Mouse (Mus musculus): Measurements from ENCODE around the gene Iqschfp. TPM values are rescaled to one million over a fixed set of nuclear protein-coding genes. Genes with fewer than 3 reads are reported as not detected.

Iqschfp gene
- total RNA-seq, 2 experiments from 2014 or later: 18.6 to 20.3 TPM

- DNase-seq (ENCODE audit: low spot score in 2 of 2): no peak
Observed at GRCm38 (mm10) chr3:68619097-68619496, 727.1 kb downstream of the Iqschfp start.

- no peak for DNase-seq (ENCODE audit: low spot score in 2 of 2)
Observed at GRCm38 (mm10) chr3:68621971-68622370, 729.9 kb downstream of the Iqschfp start.

- no peak for DNase-seq (ENCODE audit: low spot score in 2 of 2)
Observed at GRCm38 (mm10) chr3:68623036-68623435, 731.0 kb downstream of the Iqschfp start.

- DNase-seq (ENCODE audit: low spot score in 2 of 2): no peak
Observed at GRCm38 (mm10) chr3:68624471-68624870, 732.4 kb downstream of the Iqschfp start.

GRCm38 (mm10) chr3:68630261-68630660, 738.2 kb downstream of the Iqschfp start:
- DNase-seq (ENCODE audit: low spot score in 2 of 2): no peak

GRCm38 (mm10) chr3:68630821-68631220, 738.8 kb downstream of the Iqschfp start:
- DNase-seq (ENCODE audit: low spot score in 2 of 2): no peak

- no peak for DNase-seq (ENCODE audit: low spot score in 2 of 2)
Observed at GRCm38 (mm10) chr3:68632714-68633113, 740.7 kb downstream of the Iqschfp start.

- no peak for DNase-seq (ENCODE audit: low spot score in 2 of 2)
Observed at GRCm38 (mm10) chr3:68633577-68633976, 741.5 kb downstream of the Iqschfp start.

- DNase-seq (ENCODE audit: low spot score in 2 of 2): no peak
Observed at GRCm38 (mm10) chr3:68637960-68638359, 745.9 kb downstream of the Iqschfp start.

- no peak for DNase-seq (ENCODE audit: low spot score in 2 of 2)
Observed at GRCm38 (mm10) chr3:68638703-68639102, 746.7 kb downstream of the Iqschfp start.

GRCm38 (mm10) chr3:68642935-68643334, 750.9 kb downstream of the Iqschfp start:
- no peak for DNase-seq (ENCODE audit: low spot score in 2 of 2)

GRCm38 (mm10) chr3:68646387-68647130, 754.5 kb downstream of the Iqschfp start:
- DNase-seq (ENCODE audit: low spot score in 2 of 2): no peak

- no peak for DNase-seq (ENCODE audit: low spot score in 2 of 2)
Observed at GRCm38 (mm10) chr3:68647282-68647681, 755.2 kb downstream of the Iqschfp start.

- DNase-seq (ENCODE audit: low spot score in 2 of 2): no peak
Observed at GRCm38 (mm10) chr3:68650251-68650650, 758.2 kb downstream of the Iqschfp start.

GRCm38 (mm10) chr3:68656607-68657352, 764.7 kb downstream of the Iqschfp start:
- no peak for DNase-seq (ENCODE audit: low spot score in 2 of 2)

- DNase-seq (ENCODE audit: low spot score in 2 of 2): no peak
Observed at GRCm38 (mm10) chr3:68657589-68658245, 765.7 kb downstream of the Iqschfp start.

- DNase-seq (ENCODE audit: low spot score in 2 of 2): no peak
Observed at GRCm38 (mm10) chr3:68659996-68660395, 768.0 kb downstream of the Iqschfp start.

- peak in 1 of 2 experiments; percentile 32 for DNase-seq (ENCODE audit: low spot score in 2 of 2)
Observed at GRCm38 (mm10) chr3:68660538-68660937, 768.5 kb downstream of the Iqschfp start.

- DNase-seq (ENCODE audit: low spot score in 2 of 2): no peak
Observed at GRCm38 (mm10) chr3:68662386-68662785, 770.4 kb downstream of the Iqschfp start.

- no peak for DNase-seq (ENCODE audit: low spot score in 2 of 2)
Observed at GRCm38 (mm10) chr3:68664337-68664736, 772.3 kb downstream of the Iqschfp start.

GRCm38 (mm10) chr3:68666377-68666776, 774.3 kb downstream of the Iqschfp start:
- DNase-seq (ENCODE audit: low spot score in 2 of 2): no peak

GRCm38 (mm10) chr3:68667852-68668251, 775.8 kb downstream of the Iqschfp start:
- DNase-seq (ENCODE audit: low spot score in 2 of 2): no peak
